Mouse (Mus musculus) heart, adult 2 months (tissue): Measurements from ENCODE around the gene Ern1.

ENCODE experiments used
- CTCF ChIP-seq: fragments of 200-600 bp; IDR thresholded peaks from 2 replicates; pipeline ENCODE4 v1.8.1; 2022; ENCODE audit warnings: antibody characterized with exemption, mild to moderate bottlenecking, moderate library complexity
- EP300 ChIP-seq: fragments of 200-500 bp; IDR thresholded peaks from 2 replicates; pipeline ENCODE4 v1.6.1; 2011; ENCODE audit warnings: low read depth, low read length, control low read depth; ENCODE audit not compliant: insufficient read depth

GRCm38 (mm10) chr11:106502631-106503424 lies 15.2 kb upstream of the Ern1 start:
- TF ChIP-seq EP300: no peak
- no peak for TF ChIP-seq CTCF
